Mouse (Mus musculus) spleen, postnatal 0 days (tissue): ENCODE results near the gene Lrrfip2. TPM values are rescaled to one million over a fixed set of nuclear protein-coding genes. Genes with fewer than 3 reads are reported as not detected.

ENCODE experiments used
- polyA plus RNA-seq: library from polyadenylated mRNA; unstranded; fragments of >200 nt; fragmentation: Nextera tagmentation; extraction: Ambion mirVana; gene quantifications from 2 replicates; pipeline ENCODE4 v1.2.1, GENCODE M21; 2015

Lrrfip2 gene
- polyA plus RNA-seq = 21.2 and 25.8 TPM in 2 replicates

GRCm38 (mm10) chr9:111117126-111117642 lies at the start of gene Lrrfip2:
Gene Lrrfip2, plus strand, starts transcription at chr9:111117592.

GRCm38 (mm10) chr9:111271434-111272160 lies 154.2 kb downstream of the Lrrfip2 start, which contains the start of the genes Mlh1 and Epm2aip1:
Gene Mlh1, minus strand, starts transcription at chr9:111271791.
Gene Epm2aip1, plus strand, starts transcription at chr9:111271929.

Other genes starting within 250 kb of the Lrrfip2 start
- gene Als2cl, start 237.7 kb upstream of the Lrrfip2 start, polyA plus RNA-seq = 1.5 and 1.6 TPM in 2 replicates
- 0.46 and 0.53 TPM in 2 replicates for gene Tmie, start 237.5 kb upstream of the Lrrfip2 start, polyA plus RNA-seq
- gene Fam240a, start 200.7 kb upstream of the Lrrfip2 start, polyA plus RNA-seq = not detected in 2 replicates
- gene Tdgf1, start 171.4 kb upstream of the Lrrfip2 start, polyA plus RNA-seq = 0.08 TPM in 1 of 2 replicates, not detected in the other
- 0.05 and 0.11 TPM in 2 replicates for gene Lrrc2, start 166.0 kb upstream of the Lrrfip2 start, polyA plus RNA-seq
- gene Rtp3, start 127.0 kb upstream of the Lrrfip2 start, polyA plus RNA-seq = 0.49 and 0.51 TPM in 2 replicates
- 228 and 346 TPM in 2 replicates for gene Ltf, start 98.3 kb upstream of the Lrrfip2 start, polyA plus RNA-seq
- gene Ccrl2, start 60.1 kb upstream of the Lrrfip2 start, polyA plus RNA-seq = 11.3 and 15.1 TPM in 2 replicates
- 16.6 and 16.9 TPM in 2 replicates for gene Mlh1, start 154.2 kb downstream of the Lrrfip2 start, polyA plus RNA-seq
- gene Epm2aip1, start 154.3 kb downstream of the Lrrfip2 start, polyA plus RNA-seq = 6.3 and 6.5 TPM in 2 replicates
- 0.30 and 0.56 TPM in 2 replicates for gene Trank1, start 194.1 kb downstream of the Lrrfip2 start, polyA plus RNA-seq